Mouse (Mus musculus) ES-CJ7 (cell line): Measurements from ENCODE around the gene Epsti1.
A peak's percentile ranks its signal among the peaks of the same experiment; 100 is the strongest.
"Not testable (repeated sequence)": the region's sequence is repeated elsewhere in the genome, so short reads cannot be mapped to it uniquely, and the experiment has no call there.

Experiments
- DNase-seq: peaks from one replicate; pipeline ENCODE4 v3.0.0; 2011; ENCODE audit warnings: low read depth, low spot score

The Epsti1 gene

DNA sequence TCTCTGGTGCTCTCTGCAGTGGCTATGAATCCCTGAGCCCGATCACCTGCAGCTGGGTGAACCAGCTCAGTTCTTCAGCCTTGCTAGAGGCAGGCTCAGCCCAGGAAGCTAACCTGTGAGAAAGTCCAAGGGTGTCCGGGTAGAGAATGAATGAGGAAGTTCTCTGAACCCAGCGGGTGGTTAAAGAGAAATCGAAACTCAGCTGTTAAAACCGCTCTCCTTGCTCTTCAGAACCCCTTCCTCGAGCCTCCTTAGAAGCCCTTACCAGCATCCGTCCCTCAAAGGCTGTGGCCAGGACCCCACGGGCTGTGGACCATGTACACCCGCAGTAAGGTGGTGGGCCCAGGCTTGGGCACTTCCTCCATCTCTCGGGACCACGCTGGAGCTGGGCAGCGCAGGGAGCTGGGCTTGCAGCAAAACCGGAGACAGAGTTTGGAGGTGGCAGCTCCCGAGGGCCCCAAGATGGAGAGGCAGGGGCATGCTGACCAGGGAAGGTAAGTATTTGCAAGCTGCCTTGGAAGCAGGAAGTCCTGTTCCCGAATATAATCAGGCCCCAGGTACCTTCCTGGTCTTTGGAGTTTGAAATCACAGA is at the start of gene Epsti1:
Gene Epsti1, plus strand, starts transcription at position 69 of the 592 bp plus-strand sequence.
- no peak for DNase-seq

DNA sequence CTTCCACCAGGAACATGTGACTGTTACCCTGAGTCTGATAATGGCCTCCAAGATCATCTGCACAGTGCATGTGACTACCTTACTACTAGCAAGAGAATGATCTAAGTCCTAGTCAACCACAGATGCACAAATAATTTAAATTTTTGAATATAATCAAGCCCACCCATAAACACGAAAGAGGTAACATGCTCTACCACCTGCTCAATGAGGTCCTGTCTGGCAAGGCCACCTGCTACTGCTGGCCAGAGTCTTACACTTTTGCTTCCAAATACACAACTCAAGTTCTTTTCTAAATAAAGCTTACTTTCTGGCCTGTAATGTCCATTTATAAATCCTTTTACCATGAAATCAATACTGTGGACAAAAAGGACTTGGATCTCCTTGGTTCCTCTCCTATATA is 44.1 kb upstream of the Epsti1 start:
- no peak for DNase-seq

DNA sequence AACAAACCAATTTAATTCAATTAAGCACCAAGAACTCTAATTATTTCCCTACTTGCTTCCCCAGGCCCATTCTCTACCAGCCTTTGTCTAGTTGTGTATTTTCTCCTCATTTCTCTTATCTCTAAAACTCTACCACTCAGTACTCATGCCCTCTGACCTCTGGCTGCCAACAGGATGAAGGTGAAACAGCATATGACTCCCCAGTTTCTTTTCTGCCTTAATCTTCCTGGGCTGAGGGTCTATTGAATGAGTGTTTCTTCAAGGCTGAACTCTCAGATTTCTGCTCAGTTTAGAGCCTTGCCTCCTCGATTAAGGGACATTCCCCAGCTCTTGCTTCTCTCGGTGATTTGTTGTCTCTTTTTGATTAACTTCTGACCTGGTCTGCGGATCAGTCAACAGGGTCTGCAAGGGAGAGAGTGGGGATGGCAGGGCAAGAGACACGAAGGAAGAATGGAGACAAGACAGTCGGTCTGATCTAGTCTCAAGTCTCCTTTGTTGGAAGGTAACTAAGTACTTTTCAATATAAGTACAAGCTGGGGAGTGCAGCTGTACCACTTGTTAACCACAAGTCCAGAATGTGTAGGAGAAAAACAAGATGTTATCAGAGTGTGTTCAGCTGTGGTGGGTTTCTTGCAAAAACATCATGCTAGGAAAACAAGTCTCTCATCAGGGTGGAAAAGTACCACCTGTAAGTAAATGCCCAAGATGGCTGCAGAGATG is 43.0 kb upstream of the Epsti1 start:
- DNase-seq, result no peak

DNA sequence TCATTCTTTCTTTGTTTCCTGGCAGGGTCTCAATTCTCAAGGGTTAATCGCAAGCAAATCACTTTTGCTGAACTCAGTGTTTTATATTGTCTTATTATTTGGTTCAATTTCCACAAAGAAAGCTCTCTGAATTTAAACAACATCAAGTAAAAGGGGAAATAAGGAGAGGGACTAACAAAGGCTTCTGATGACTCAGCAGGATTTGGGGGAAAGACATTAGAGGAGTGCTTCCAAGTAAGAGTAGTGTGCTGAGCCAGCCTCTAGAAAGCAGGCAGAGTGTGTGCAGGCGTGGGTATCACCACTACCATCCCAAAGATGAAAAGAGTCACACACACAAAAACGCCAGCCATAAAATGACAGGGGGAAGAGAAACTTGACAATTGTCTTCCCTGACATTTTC is 40.0 kb upstream of the Epsti1 start:
- DNase-seq, result no peak

DNA sequence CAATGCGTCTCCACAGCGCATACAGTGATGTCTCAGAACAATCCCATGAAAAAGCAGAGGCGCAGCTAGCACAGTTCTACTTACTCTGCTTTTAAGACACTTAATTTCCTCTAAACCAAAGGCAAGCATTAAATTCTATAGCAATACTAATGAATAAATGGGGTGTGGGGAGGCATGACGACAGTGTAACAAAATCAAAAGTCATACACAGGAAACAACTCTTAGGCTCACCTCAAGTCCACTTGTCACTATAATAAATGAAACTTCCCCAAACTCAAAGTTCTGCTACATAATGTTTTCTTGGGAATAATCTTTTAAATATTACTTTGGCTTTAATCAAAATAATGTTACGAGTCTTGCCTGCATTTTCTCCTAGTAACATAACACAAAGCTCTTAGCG is 39.5 kb upstream of the Epsti1 start:
- DNase-seq, result no peak

DNA sequence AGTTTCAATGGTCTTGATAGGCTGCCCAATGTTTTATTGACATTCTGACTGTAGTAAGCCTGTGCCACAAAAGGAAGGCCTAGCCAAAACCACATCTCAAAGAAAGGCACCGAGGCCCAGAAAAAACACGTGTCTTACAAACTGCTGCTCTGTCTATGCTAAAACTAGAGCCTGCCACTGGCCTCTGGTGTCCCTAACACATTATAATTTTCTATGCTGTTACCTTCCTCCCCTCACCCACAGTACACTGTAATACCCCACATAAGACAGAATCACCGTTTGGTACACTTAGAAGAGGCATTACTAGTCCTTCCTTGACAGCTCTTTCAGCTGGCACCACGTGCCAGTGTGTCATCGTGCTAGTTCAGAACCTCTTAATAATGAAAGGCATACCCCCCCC is 36.4 kb upstream of the Epsti1 start:
- no peak for DNase-seq

DNA sequence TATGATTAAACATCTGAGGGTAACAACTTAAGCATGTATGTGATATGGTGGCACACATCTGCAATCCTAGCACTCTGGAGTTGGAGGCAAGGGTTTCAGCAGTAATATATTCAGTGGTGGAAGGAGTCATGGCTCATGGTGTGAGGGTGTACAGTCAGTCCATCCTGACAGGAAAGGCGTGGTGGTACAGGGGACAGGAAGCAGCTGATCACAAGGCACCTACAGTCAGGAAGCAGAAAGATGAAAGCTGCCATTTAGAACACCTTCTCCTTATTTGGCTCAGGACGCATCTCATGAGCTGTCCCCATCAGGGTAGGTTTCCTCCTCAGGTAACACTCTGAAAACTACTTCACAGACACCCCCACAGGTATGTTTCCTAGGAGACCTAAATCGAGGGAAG is 33.1 kb upstream of the Epsti1 start:
- DNase-seq, result no peak

DNA sequence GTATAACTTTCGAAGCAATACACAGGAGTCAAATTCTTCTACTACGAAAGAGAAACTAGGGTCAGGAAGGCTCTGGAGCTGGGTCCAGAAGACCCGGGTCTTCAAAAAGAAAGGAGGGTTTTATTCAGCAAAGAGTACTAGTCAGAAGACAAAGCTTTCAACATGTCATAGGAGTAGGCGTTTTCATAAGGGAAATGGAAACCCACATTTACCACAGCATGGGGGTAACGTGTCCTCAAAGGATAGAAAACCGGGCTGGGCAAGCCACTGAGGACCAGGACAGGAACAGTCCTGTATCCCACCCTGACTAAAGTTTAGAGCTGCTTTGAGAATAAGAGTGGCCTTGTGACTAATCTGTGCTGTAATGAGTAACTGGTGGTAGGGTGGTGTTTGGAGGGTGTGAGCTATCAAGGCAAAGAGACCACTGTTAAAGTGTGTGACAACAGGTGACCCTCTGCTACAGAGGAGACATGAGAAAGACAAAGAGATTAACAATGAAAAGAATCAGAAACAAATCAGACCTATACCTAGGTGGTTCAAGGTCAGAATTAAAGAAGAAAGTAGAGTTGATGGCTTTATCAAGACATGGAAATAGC is 32.6 kb upstream of the Epsti1 start:
- DNase-seq, result no peak

DNA sequence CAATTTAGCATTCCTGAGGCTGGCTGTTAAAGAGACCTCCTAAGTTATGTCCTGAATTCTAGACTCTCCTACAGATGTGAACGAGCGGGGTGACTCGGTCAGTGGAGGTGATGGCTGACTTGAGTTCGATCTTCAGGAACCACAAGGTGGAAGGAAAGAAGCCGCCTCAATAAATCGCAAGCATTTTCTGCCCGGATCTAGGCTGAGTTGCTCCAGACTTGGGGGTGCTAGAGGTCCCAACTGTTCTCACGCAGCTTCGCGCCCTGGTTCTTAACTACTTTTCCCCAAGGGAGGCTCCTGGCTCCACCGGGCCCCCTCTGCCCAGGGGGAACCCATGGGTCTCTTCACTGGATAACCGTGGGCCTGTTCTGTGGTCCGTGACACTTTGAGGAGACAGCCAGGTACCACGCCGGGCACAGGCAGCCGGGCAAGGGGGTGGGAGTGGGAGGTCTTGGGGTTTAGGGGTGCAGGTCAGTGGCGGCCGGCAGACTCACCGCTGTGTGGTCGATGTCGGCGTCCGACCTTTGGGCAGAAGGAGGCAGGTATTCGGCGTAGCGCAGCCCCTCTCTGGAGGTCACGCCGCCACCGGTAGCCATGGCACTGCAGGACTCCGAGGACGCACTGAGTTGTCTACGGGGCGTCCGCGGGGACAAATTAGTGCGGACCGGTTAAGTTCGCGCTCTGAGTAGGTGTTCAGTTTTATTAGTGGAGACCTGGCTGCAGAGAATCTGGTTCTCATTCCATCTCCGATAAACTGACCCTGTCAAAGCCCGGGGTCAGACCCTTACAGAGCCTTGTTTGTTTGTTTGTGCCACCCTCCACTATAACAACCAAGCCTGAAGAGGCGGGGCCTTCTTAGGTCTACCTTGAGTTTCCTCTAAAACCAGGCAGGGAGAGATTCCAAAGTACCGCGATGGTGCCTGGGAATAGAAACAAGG is 29.5 kb upstream of the Epsti1 start, which contains the start of gene Dnajc15:
Gene Dnajc15, minus strand, starts transcription at position 822 of the 938 bp plus-strand sequence.
- DNase-seq, result peak; percentile 88

DNA sequence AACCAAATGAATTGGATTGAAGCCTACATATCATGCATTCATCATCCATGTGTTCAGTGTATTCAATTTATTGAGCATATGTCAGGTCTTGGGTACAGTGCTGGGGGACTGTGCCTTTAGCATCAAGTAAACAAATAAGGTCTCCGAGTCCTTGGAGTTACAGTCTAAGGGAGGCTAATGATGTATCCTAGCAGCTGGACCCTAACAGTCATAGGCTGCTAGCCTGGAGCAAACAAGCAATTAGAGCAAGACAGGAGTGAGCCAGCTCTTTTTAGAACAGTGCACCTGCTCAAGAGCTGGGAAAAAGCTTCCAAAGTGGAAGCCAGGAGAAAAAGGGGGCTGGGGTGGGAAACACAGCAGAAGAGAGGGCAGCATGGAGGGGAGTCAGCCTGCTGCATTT is 27.8 kb upstream of the Epsti1 start:
- DNase-seq, result no peak

DNA sequence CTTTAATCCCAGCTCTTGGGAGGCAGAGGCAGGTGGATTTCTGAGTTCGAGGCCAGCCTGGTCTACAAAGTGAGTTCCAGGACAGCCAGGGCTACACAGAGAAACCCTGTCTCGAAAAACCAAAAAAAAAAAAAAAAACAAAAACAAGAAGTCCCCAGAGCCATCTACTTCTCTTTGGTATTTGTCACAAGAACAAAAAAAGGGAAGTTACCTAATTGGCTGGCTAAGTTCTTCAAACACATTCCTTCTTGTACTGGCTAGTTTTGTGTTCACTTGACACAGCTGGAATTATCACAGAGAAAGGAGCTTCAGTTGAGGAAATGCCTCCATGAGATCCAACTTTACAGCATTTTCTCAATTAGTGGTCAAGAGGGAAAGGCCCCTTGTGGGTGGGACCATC is 26.2 kb upstream of the Epsti1 start:
- not testable (repeated sequence) for DNase-seq

DNA sequence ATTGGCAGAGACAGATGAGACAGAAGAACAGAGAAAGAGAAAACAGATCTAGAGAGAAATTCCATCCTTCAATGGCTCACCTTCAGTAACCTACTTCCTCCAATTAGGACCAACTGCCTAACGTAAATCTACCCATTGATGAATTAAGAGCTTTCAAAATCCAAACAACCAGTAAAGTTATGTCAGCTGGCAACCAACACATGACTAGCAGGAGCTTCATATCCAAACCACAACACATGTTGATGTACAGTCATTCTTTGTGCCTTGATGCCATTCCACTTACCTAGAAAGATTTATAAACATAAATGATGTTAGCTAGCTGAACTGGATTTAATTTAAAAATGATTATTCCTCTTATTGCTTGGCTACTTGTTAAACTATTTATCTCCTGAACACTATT is 22.0 kb upstream of the Epsti1 start:
- no peak for DNase-seq

DNA sequence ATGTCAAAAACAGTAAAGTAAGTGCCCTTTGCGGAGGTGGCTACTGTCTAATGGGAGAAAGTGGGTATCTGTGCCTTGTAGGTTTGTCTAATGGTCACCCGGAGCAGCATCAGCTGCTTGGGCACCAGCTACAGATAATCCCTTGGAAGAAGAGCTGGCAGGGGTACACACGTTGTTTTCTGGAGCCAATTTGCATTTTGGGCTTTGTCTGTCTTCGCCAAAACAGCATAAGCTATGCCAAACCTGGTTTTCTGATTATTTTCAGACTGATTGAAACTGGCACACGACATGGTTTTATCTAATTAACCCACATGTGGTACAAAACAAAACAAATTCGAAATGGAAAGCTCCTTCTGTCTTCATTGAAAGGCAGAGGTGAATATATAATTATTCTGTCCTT is 21.4 kb upstream of the Epsti1 start:
- no peak for DNase-seq

DNA sequence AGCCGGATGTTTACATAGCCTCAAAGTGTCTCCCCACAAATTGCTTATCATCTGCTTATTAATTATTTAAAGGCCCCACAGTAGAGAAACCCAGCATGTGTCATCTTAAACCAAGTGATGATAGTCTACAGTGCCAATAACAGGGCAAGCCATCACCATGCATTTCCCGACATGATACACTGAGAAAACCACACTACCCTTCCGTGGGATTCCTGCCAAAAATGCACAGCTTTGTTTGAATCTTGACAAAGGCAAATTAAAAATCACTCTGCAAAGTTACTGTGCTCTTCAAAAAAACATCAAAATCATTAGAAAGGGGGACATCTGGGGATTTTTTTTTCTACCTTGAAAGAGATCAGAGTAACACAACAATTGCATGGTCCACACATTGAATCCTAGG is 17.7 kb upstream of the Epsti1 start:
- DNase-seq, result no peak

DNA sequence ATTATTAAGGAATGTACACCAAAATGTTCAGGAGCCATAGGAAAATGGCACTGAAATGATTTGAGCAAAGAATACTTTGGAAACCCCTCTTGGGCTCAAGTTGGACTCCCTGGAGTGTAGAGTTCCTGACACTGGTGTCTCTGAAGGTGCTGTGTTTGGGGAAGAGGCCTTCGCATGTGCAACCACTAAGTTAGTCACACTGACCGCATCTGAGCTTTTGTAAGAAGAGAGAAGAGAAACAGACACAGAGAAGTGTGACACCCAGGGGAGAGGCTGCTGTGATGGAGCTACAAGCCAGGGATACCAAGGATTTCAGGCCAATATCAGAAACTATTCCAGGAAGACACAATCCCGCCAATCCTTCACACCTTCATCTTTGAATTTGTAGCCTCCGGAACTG is 17.1 kb upstream of the Epsti1 start:
- DNase-seq, result no peak

DNA sequence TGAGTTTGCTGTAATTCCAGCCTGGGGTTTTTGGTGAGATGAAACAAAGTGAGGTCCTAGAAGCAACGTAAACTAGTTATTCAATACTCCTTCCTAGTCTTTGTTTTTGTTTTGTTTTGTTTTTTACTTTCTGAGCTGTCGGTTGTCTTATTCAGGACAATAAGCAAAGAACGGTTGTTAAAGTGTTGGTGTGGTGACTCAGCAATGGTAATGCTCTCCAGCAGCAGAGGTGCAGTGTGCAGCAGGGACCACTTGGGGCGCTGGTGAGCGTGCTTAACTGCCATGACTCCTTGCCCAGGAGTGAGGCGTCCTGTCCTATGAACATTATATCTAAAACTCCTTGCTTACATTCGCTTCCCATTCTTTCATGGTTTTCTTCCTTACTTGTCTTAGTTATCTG is 14.1 kb upstream of the Epsti1 start:
- DNase-seq, result peak; percentile 28

DNA sequence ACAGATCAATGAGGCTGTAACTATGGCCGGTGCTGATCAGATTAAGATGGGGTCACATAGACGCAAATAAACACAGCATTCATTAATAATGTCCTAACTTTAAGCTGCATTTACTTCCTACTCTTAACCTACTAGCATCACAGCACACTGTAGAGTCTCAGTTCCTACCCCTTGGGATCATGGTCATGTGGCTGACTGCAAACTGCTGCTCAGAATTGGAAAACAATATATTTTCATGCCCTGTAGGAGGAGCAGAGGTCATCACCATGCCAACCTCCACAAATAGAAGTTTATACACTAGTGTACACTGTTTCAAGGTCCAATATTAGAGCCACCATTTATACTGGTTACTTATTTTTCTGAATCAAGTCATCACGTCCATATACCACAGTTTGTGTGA is 8.1 kb upstream of the Epsti1 start:
- DNase-seq, result no peak

DNA sequence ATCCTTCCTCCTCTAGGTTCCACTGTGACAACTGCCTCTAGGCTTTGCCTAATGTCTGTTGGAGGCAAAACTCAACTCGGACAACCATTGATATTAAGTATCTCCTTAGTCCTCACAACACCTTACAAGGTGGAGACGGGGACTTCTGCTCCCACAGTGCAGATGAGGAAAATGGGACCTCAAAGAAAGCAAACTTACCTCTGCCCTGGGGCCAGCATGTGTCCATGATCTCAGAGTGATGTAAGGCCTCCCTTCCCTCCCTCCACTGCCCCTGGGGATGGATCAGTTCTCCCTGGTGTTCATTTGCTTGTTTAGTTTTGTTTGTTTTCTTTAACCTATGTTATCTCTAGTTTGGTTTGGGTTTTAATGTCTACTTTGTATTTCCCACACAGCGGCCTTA is 1.5 kb upstream of the Epsti1 start:
- no peak for DNase-seq

DNA sequence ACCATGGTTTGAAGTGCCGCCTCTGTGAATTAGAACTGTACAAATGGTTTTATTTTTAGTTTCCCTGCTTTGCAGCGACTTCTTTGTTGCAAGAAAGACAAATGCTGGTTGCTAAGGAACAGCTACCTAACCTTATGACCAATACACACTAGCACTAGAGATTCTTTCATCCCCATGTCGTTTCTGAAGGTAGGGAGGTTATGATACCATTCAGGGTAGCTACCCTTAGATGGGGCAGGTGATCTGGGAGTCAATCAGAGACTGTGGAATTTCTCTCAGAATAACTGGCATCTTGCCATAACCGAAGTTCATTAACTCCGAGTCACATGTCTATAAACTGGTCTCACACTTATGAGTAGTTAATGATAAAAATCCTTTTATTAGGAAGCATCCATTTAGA is 1.4 kb downstream of the Epsti1 start:
- no peak for DNase-seq

DNA sequence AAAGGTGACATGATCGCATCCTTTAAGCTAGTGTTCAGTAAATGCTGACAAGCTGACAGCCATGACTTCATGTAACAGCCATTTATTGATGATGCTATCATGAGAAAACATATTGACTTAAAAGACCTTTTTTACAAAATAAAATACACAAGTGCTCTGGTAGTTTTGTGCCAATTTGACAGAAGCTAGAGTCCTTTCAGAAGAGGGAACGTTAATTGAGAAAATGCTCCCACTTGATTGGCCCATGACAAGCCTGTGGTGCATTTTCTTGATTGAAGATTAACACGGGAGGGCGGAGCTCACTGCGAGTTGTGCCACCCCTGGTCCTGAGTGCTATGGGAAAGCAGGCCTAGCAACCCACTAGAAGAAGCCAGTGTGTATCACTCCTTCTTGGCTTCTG is 2.5 kb downstream of the Epsti1 start:
- no peak for DNase-seq

DNA sequence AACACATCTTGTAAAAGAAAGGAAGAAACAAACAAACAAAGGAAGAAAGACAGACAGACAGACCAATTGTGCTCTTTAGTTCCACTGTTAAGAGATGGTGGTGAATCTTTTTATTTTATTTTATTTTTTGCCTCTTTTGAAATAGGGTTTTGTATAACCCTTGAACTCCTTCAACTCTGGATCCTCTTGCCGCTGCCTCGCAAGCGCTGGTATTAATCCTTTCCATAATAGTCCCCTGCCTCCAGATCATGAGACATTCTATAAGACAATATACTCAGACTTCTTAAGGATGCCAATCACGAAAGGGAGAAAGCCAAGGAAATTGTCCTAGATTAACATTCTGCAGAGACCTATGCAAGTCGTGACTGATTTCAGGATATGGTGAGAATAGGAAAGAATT is 11.7 kb downstream of the Epsti1 start:
- no peak for DNase-seq

DNA sequence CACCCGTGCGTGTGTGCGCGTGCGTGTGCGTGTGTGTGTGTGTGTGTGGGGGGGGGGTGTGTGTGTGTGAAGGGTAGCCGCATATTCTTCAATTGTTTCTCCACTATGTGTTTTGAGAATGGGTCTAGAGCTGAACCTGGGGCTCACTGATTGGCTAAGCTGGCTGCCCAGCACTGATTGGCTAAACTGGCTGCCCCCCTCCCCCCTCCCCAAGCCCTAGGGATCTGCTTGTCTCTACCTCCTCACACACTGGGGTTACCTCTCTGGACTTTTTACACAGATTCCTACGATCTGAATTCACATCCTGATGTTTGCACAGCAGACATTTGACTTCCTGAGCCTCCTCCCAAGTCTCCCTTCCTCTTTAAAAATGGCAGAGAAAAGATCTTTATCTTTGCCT is 17.6 kb downstream of the Epsti1 start:
- DNase-seq, result peak; percentile 7
